Mouse (Mus musculus) neural tube, embryonic 10.5 days (tissue): ENCODE results near the gene Ankrd52.

ENCODE experiments used
- DNase-seq: peaks from one replicate; pipeline ENCODE4 v3.0.0-alpha.2; 2017; ENCODE audit warnings: low spot score; ENCODE audit errors: extremely low spot score

Gene Ankrd52

DNA sequence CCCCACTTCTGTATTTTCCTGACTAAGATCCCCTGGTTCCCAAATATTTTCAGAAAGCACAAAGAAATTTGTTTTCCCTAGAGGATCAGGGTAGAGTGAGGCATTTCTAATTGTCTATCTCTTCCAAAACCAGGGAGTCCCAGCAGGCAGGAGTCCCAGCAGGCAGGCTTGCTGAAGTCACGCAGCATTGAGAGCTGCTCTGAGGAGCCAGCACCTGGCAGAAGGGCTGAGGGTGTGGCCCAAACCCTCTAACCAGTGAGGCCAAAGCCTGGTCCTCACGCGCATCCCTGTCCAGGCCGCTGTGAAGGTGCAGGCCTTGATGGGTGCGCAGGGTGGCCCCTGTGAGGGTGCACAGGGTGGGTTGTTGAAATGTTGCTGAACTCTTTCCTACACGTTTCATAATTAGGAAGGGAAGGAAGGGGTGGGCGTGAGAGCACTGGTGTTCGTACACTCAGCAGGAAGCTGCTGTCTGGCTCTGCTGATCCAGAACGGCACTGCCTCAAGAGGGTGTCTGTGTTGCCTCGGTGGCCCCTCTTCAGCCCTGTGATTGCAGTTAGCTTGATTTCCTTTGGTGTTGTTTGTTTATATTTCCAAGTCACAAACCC lies 61.9 kb downstream of the Ankrd52 start:
- DNase-seq = no peak

GRCm38 (mm10) chr10:128440407-128440806 lies 63.5 kb downstream of the Ankrd52 start:
- no peak for DNase-seq

- no peak for DNase-seq
Measured at GRCm38 (mm10) chr10:128441324-128442119, 64.6 kb downstream of the Ankrd52 start.

DNA sequence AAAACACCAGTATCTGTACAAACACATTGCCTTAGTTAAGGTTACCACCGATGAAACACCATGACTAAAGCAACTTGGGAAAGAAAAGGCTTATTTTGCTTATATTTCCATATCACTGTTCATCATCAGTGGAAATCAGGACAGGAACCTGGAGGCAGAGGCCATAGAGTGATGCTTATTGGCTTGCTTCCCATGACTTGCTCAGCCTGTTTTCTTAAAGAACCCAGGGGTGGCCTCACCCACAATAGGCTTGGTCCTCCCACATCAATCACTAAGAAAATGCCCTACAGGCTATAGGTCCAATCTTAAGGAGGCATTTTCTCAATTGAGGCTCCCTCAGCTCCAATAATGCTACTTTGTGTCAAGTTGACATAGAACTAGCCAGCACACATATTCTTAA lies 65.8 kb downstream of the Ankrd52 start:
- no peak for DNase-seq

DNA sequence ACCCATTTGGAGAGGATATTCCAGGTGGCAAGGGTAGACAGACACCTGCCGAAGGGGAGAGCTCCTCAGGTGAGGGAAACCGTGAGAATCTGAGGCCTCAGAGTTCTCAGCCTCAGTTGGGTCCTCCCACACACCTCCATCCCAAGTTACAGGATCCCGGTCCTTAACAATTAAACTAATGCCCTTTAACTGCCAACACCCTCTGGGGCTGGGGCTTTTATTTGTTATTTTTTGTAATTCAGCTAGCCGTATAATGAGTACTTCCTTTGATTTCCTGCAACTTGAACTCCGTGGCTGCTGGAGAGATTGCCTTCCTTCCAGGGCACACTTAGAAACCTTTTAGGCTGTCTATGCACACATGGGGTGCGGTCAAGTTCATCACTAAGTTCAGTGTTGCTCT lies 67.4 kb downstream of the Ankrd52 start:
- no peak for DNase-seq

DNA sequence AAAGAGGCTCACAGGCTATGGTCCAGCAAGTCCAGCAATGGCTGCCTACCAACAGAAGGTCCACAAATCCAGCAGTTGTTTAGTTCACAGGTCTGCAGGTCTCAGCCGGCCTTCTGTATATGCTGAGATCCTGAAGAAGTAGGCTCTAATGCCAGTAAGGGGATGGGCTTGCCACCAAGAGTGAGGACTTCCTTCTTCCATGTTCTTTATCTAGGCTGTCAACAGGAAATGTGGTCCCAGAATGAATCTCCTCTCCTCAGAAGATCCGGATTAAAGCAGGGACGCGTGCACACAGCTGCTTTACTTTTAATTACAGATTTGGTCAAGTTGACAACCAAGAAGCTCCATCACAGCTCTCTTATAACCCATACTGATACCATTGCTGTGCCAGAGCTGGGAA lies 68.5 kb downstream of the Ankrd52 start:
- no peak for DNase-seq

DNA sequence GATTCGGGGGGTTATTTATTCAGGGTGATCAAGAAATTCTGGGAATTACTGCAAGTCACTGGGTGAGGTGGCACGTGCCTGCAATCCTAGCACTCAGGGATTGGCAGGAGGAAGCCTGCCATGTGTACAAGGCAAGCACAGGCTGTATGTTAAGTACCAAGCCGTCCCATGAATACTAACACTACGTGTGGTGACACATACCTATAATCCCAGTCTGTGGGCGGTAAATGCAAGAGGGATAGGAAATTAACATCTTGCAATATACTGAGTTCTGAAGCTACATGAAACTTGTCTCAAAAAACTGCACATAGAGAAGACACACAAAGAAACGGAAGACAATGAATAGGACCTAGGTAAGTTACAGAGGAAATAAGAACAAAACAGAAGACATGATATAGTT lies 74.1 kb downstream of the Ankrd52 start:
- no peak for DNase-seq

- no peak for DNase-seq
Measured at GRCm38 (mm10) chr10:128454471-128454870, 77.6 kb downstream of the Ankrd52 start.

DNA sequence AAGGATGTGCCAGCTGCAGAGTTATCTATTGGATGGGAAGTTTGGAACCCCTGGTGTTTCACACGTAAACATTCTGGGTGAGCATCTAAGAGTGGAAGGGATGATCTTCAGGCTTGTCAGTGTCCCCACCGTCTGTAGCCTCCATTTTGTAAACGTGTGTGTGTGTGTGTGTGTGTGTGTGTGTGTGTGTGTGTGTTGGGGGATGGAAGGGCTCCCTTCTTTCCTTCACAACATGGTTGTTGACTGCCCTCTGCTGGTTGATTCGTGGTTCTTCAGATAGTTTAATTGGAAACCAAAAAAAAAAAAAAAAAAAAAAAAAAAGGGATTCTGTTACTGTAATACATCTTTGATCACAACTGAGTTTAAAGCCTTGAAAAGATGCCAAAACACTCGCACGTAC lies 78.4 kb downstream of the Ankrd52 start:
- DNase-seq = peak; percentile 72

GRCm38 (mm10) chr10:128457676-128458075 lies 80.8 kb downstream of the Ankrd52 start:
- no peak for DNase-seq
